Mouse (Mus musculus): ENCODE measurements around the gene Atp6v1e1.
"Not testable (repeated sequence)": the region's sequence is repeated elsewhere in the genome, so short reads cannot be mapped to it uniquely, and the experiment has no call there.

The Atp6v1e1 gene

GRCm38 (mm10) chr6:120822307-120822928 is at the start of gene Atp6v1e1:
TSS of gene Atp6v1e1 (minus strand) at chr6:120822793.
- peak; percentile 94 for DNase-seq

GRCm38 (mm10) chr6:120871286-120871685 is 48.7 kb upstream of the Atp6v1e1 start:
- no peak for DNase-seq

GRCm38 (mm10) chr6:120868824-120869223 is 46.2 kb upstream of the Atp6v1e1 start:
- no peak for DNase-seq

GRCm38 (mm10) chr6:120866051-120866814 is 43.6 kb upstream of the Atp6v1e1 start:
- no peak for DNase-seq

- DNase-seq = no peak
Observed at GRCm38 (mm10) chr6:120860079-120860478, 37.5 kb upstream of the Atp6v1e1 start.

GRCm38 (mm10) chr6:120858217-120858711 is 35.7 kb upstream of the Atp6v1e1 start:
- DNase-seq = no peak

GRCm38 (mm10) chr6:120854413-120854812 is 31.8 kb upstream of the Atp6v1e1 start:
- no peak for DNase-seq

GRCm38 (mm10) chr6:120850720-120851119 is 28.1 kb upstream of the Atp6v1e1 start:
- not testable (repeated sequence) for DNase-seq

- DNase-seq = no peak
Observed at GRCm38 (mm10) chr6:120841754-120842153, 19.2 kb upstream of the Atp6v1e1 start.

GRCm38 (mm10) chr6:120840258-120840657 is 17.7 kb upstream of the Atp6v1e1 start:
- no peak for DNase-seq

- no peak for DNase-seq
Observed at GRCm38 (mm10) chr6:120837152-120837530, 14.5 kb upstream of the Atp6v1e1 start.

GRCm38 (mm10) chr6:120836389-120837151 is 14.0 kb upstream of the Atp6v1e1 start:
- no peak for DNase-seq

GRCm38 (mm10) chr6:120835474-120836374 is 13.1 kb upstream of the Atp6v1e1 start, which contains the start of gene Bcl2l13:
TSS of gene Bcl2l13 (plus strand) at chr6:120836212.
- peak; percentile 90 for DNase-seq

GRCm38 (mm10) chr6:120834766-120835321 is 12.3 kb upstream of the Atp6v1e1 start:
- DNase-seq = no peak

- DNase-seq = no peak
Observed at GRCm38 (mm10) chr6:120832097-120832496, 9.5 kb upstream of the Atp6v1e1 start.

GRCm38 (mm10) chr6:120830866-120831608 is 8.4 kb upstream of the Atp6v1e1 start:
- no peak for DNase-seq

- DNase-seq = no peak
Observed at GRCm38 (mm10) chr6:120830056-120830455, 7.5 kb upstream of the Atp6v1e1 start.

GRCm38 (mm10) chr6:120822937-120823614 is 483 bp upstream of the Atp6v1e1 start:
- peak; percentile 52 for DNase-seq

- no peak for DNase-seq
Observed at GRCm38 (mm10) chr6:120821715-120822114, 878 bp downstream of the Atp6v1e1 start.

- no peak for DNase-seq
Observed at GRCm38 (mm10) chr6:120820941-120821340, 1.7 kb downstream of the Atp6v1e1 start.

- no peak for DNase-seq
Observed at GRCm38 (mm10) chr6:120820144-120820543, 2.4 kb downstream of the Atp6v1e1 start.

Data from cerebellum, adult 11-12 months (tissue).